Mouse (Mus musculus): ENCODE measurements around the gene Zfp664.

GRCm38 (mm10) chr5:124836075-124836474 is 26.4 kb upstream of the Zfp664 start:
- TF ChIP-seq SRF (IDR thresholded peaks at IDR 0.05; ENCODE audit: control insufficient read depth, insufficient read length, low read depth): no peak
- no peak for TF ChIP-seq MAX (IDR thresholded peaks at IDR 0.05; ENCODE audit: low read depth)
- TF ChIP-seq POLR2A (IDR thresholded peaks at IDR 0.05; ENCODE audit: insufficient read length, low read depth): no peak
- TF ChIP-seq USF1 (IDR thresholded peaks at IDR 0.05; ENCODE audit: low read depth): no peak
- TF ChIP-seq MYOG (IDR thresholded peaks at IDR 0.05; ENCODE audit: control insufficient read depth in 1 of 3, insufficient read depth in 1 of 3, insufficient read length in 2 of 3, low read depth in 2 of 3): no peak
- TF ChIP-seq POLR2AphosphoS2 (IDR thresholded peaks at IDR 0.05; ENCODE audit: insufficient read length, low read depth): no peak
- no peak for TF ChIP-seq MYOD1 (IDR thresholded peaks at IDR 0.05; ENCODE audit: control insufficient read depth in 1 of 3, insufficient read length in 2 of 3, low read depth in 2 of 3)
- no peak for TF ChIP-seq TCF12 (IDR thresholded peaks at IDR 0.05; ENCODE audit: insufficient read depth, poor library complexity, severe bottlenecking)
- no peak for TF ChIP-seq TCF3 (IDR thresholded peaks at IDR 0.05; ENCODE audit: insufficient read length, low read depth)
- TF ChIP-seq E2F4 (IDR thresholded peaks at IDR 0.05; ENCODE audit: insufficient read depth): no peak
- TF ChIP-seq REST (IDR thresholded peaks at IDR 0.05; ENCODE audit: insufficient read depth, insufficient read length): no peak
